Mouse (Mus musculus) R1 (cell line): Measurements from ENCODE around the gene AC140267.1.

ENCODE experiments used
- DNase-seq: peaks from one replicate; pipeline ENCODE4 v3.0.0-alpha.2; 2018; ENCODE audit warnings: low read depth, low spot score

The AC140267.1 gene

GRCm38 (mm10) chr15:80263610-80264575 lies 28.3 kb downstream of the AC140267.1 start, which contains the start of gene Rps19bp1:
TSS of gene Rps19bp1 (minus strand) at chr15:80264315.
- DNase-seq = peak; percentile 98

DNA sequence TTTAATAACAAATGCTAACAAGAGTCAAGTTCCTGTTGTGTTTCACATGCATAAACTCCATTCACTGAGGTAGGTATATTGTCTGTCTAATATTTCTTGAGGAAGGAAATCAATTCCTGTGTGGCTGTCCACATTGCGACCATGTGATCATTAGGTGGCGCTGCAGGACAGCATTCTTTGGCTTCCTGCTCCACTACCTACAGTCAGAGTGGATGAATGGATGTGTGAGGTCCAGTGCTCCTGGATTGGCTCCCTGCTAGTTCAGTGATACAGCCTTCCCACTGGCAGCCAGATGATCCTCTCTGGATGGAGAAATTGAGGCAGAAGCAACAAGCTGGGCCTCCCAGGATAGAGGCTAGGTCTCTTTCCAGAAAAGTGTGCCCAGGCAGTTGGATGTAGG lies 30.6 kb downstream of the AC140267.1 start:
- peak; percentile 85 for DNase-seq

DNA sequence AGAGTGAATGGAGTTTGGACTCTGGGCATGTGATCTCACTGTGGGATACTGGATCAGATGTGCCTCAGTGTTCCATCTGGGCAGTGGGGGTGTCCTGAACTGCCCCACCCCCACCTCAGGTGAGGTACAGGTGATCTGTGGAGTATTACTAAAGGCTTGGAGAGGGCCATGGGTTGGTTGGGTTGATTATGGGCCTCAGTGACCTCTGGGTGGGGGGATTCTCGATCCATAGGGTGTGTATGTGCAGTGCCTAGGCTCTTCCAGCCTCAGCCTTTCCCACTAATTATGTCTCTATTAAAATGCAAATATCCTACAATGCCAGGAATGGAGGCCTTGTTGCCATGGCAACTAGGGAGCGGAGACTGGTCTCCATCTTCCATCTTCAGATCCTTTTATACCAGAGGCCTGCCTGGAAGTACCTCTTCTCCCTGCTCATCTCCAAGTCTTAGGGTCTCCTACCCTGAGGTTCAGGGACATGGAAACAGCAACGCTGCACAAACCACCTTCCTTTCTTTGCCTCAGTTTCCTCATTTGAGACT lies 36.3 kb downstream of the AC140267.1 start:
- peak; percentile 81 for DNase-seq

GRCm38 (mm10) chr15:80277107-80277506 lies 41.5 kb downstream of the AC140267.1 start:
- no peak for DNase-seq

GRCm38 (mm10) chr15:80277625-80278024 lies 42.0 kb downstream of the AC140267.1 start:
- peak; percentile 77 for DNase-seq

DNA sequence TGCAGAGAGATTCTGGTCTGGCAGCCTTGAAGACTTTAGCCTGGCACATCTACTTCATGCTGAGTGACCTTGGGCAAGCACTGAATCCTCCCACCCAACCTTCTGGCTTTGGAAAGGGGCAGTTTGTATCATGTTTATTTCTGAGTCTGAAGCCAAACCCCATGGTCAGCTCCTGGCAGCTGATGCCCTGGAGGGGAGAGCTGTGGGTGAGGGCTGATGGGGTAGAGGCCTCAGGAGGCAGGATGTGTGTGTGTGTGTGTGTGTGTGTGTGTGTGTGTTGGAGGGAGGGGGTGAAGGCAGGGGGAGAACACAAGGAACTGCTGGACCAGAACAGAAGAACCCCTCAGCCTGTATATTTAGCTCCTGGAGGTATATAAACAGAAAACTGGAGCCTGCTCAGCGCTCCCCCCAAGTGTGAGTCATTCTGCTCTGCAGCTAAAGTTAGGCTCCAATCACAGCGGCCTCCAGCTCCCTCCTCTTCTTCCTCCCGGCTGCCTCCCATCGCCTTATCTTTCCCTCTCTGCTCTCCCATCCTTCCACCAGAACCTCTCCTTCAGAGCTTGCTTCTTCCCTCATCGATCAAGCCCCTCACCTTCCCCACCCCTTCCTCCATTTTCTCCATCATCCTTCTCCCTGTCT lies 42.6 kb downstream of the AC140267.1 start:
- no peak for DNase-seq

GRCm38 (mm10) chr15:80279053-80279452 lies 43.4 kb downstream of the AC140267.1 start:
- DNase-seq = no peak

DNA sequence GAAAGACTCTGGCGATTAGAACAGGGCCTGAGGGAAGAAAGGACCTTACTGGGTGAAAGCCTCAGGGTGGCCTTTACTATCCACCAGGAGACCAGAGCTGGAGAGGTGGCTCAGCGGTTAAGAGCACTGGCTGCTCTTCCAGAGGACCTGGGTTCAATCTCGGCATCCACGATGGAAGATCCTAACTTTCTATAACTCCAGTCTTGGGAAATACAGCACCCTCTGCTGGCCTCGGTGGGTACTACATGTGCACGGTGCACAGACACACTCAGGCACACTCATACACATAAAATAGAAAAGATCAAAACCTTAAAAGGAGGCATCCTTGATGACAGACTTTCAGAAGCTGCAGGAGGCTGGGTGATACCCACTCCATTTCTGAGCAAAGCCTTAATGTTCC lies 45.0 kb downstream of the AC140267.1 start:
- peak; percentile 82 for DNase-seq
